10 mouse cellular contexts compared by ENCODE assay signal in the genomic region with DNA sequence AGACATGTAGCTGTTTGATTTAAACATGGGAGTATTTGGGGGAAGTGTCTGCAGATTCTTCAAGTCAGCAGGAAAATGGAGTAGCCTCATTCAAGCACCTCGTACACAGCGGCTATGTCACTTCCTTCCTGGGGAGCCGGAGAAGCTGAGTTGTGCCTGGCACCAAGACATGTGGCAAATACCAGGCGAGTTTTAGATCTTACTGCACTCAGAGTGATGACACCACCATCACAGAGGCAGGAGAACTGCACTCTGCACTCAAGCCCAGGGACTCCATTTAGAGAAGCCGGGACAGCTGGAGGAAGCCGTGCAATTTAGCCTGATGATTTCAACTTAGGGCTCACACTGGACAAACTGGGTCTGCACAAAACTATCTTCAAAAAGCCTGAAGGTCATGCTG.
DNase-seq lines count a peak whose midpoint lies in the region; ATAC-seq and TF ChIP-seq lines count a peak whose summit lies in the region.
"Had no signal": no experiment of that assay in that cellular context is flagged by ENCODE, and none has a peak within 500 bp of the region (broad histone marks: within the 10 kb centered on the region; RNA-seq: fewer than 3 reads in every experiment).

No protein-coding gene starts in this region.

- peak; percentile 40 for DNase-seq in kidney, postnatal 0 days (ENCODE audit: low spot score)
- peak; percentile 9 for DNase-seq in gastrocnemius, postnatal 14 days
- no peak for DNase-seq in adrenal gland, postnatal 36 days
- no peak for DNase-seq in stomach, postnatal 0 days (ENCODE audit: low spot score)
- DNase-seq: adrenal gland, postnatal 25 days had no signal

- no peak overlapping the region for H3K9ac ChIP-seq in kidney, postnatal 0 days (ENCODE audit: low read depth, low read length)
- no peak overlapping the region for H3K9ac ChIP-seq in kidney, embryonic 15.5 days
- no peak overlapping the region for H3K9ac ChIP-seq in heart, embryonic 14.5 days (ENCODE audit: low read length)
- no peak overlapping the region for H3K9ac ChIP-seq in stomach, postnatal 0 days (ENCODE audit: low read length)
- H3K9ac ChIP-seq: hindbrain, embryonic 12.5 days had no signal

- H3K4me2 ChIP-seq in kidney, postnatal 0 days (ENCODE audit: low read length): no peak overlapping the region
- H3K4me2 ChIP-seq in kidney, embryonic 15.5 days: no peak overlapping the region
- H3K4me2 ChIP-seq in heart, embryonic 14.5 days (ENCODE audit: low read length): peak overlapping the region; percentile 31; the same call in 1 of the 2 replicates
- no peak overlapping the region for H3K4me2 ChIP-seq in stomach, postnatal 0 days (replicated peaks; ENCODE audit: low read depth)
- H3K4me2 ChIP-seq: hindbrain, embryonic 12.5 days had no signal

- H3K79me2 ChIP-seq in macrophage (ENCODE audit: inconsistent target): no peaks in the 10 kb centered on the region; the same call in 1 of the 2 replicates

- no peaks in the 10 kb centered on the region for H3K27me3 ChIP-seq in kidney, postnatal 0 days (ENCODE audit: insufficient read depth, low read length)
- H3K27me3 ChIP-seq in kidney, embryonic 15.5 days: no peaks in the 10 kb centered on the region
- H3K27me3 ChIP-seq in heart, embryonic 14.5 days (ENCODE audit: control insufficient read depth, insufficient read depth, low read length): no peaks in the 10 kb centered on the region
- no peaks in the 10 kb centered on the region for H3K27me3 ChIP-seq in stomach, postnatal 0 days (ENCODE audit: control insufficient read depth, insufficient read depth, low read length)
- H3K27me3 ChIP-seq: hindbrain, embryonic 12.5 days; megakaryocyte, embryonic 14.5 days had no signal

- ATAC-seq in kidney, postnatal 0 days (replicated peaks; ENCODE audit: low FRiP score, low read depth): no peak
- ATAC-seq in kidney, embryonic 15.5 days (replicated peaks; ENCODE audit: low FRiP score): no peak
- peak; percentile 78 for ATAC-seq in heart, embryonic 14.5 days (ENCODE audit: insufficient number of reproducible peaks, insufficient read depth, low FRiP score, low read depth)
- no peak for ATAC-seq in stomach, postnatal 0 days (ENCODE audit: low FRiP score, low TSS enrichment)

- 0 out of 2 replicates have a peak, but pooled peaks cover 12% of the 10 kb centered on the region for H3K4me1 ChIP-seq in kidney, postnatal 0 days (replicated peaks; ENCODE audit: insufficient read depth, low read length)
- H3K4me1 ChIP-seq in kidney, embryonic 15.5 days: peaks cover 13% of the 10 kb centered on the region
- peaks cover 8 to 22% of the 10 kb centered on the region in 2 experiments for H3K4me1 ChIP-seq in heart, embryonic 14.5 days (ENCODE audit: control insufficient read depth in 2 of 2, insufficient read depth in 2 of 2, low read length in 2 of 2)
- H3K4me1 ChIP-seq in stomach, postnatal 0 days (replicated peaks; ENCODE audit: control insufficient read depth, insufficient read depth): no peaks in the 10 kb centered on the region
- H3K4me1 ChIP-seq: hindbrain, embryonic 12.5 days; megakaryocyte, embryonic 14.5 days had no signal

- TF ChIP-seq CTCF in kidney, postnatal 0 days (IDR thresholded peaks at IDR 0.05; ENCODE audit: low read depth): no peak
- no peak for TF ChIP-seq CTCF in stomach, postnatal 0 days (IDR thresholded peaks at IDR 0.05; ENCODE audit: low read depth)

- WGBS in kidney, postnatal 0 days: 56% methylated on average over 6 of the region's 6 CpGs
- 77% methylated on average over 6 of the region's 6 CpGs for WGBS in kidney, embryonic 15.5 days
- WGBS in heart, embryonic 14.5 days: 17% methylated on average over 6 of the region's 6 CpGs
- WGBS in macrophage (ENCODE audit: missing documents): 19% methylated on average over 6 of the region's 6 CpGs
- 71% methylated on average over 6 of the region's 6 CpGs for WGBS in stomach, postnatal 0 days

- intact Hi-C loops in gastrocnemius, postnatal 14 days (cut with DNase I; ENCODE audit: low total_unique reads): no loop called here

- peaks cover 16% of the 10 kb centered on the region; the same call in 1 of the 2 replicates for H3K36me3 ChIP-seq in kidney, postnatal 0 days (ENCODE audit: insufficient read depth, low read length)
- peaks cover 46% of the 10 kb centered on the region for H3K36me3 ChIP-seq in kidney, embryonic 15.5 days
- H3K36me3 ChIP-seq in heart, embryonic 14.5 days (ENCODE audit: control insufficient read depth, insufficient read depth, low read length): peaks cover 23% of the 10 kb centered on the region
- peaks cover 6% of the 10 kb centered on the region; the same call in 1 of the 2 replicates for H3K36me3 ChIP-seq in macrophage (ENCODE audit: inconsistent target)
- H3K36me3 ChIP-seq in stomach, postnatal 0 days (ENCODE audit: control insufficient read depth, insufficient read depth, low read length): 0 out of 2 replicates have a peak, but pooled peaks cover 5% of the 10 kb centered on the region

- no peak overlapping the region for H3K27ac ChIP-seq in kidney, postnatal 0 days
- H3K27ac ChIP-seq in kidney, embryonic 15.5 days: no peak overlapping the region
- H3K27ac ChIP-seq in heart, embryonic 14.5 days (replicated peaks in 1 of 2; ENCODE audit: control insufficient read depth in 1 of 2, insufficient read depth in 1 of 2, low read depth in 2 of 2, low read length in 2 of 2): peak overlapping the region; percentile 57 to 72
- H3K27ac ChIP-seq in macrophage: peak overlapping the region; percentile 74
- H3K27ac ChIP-seq in stomach, postnatal 0 days (replicated peaks): no peak overlapping the region
- H3K27ac ChIP-seq: hindbrain, embryonic 12.5 days had no signal

- TF ChIP-seq EP300 in stomach, postnatal 0 days (optimal IDR thresholded peaks at IDR 0.05): no peak

- no peak overlapping the region for H3K4me3 ChIP-seq in kidney, postnatal 0 days (replicated peaks; ENCODE audit: low read depth, low read length)
- H3K4me3 ChIP-seq in kidney, embryonic 15.5 days (replicated peaks): no peak overlapping the region
- no peak overlapping the region for H3K4me3 ChIP-seq in heart, embryonic 14.5 days (ENCODE audit: control insufficient read depth in 1 of 2, insufficient read depth in 1 of 2, low read depth in 1 of 2, low read length in 2 of 2)
- H3K4me3 ChIP-seq in macrophage (ENCODE audit: inconsistent target): no peak overlapping the region
- H3K4me3 ChIP-seq in stomach, postnatal 0 days (ENCODE audit: low read depth, low read length): no peak overlapping the region
- H3K4me3 ChIP-seq: hindbrain, embryonic 12.5 days; megakaryocyte, embryonic 14.5 days had no signal

- H3K9me3 ChIP-seq in kidney, postnatal 0 days (replicated peaks; ENCODE audit: low read length): no peaks in the 10 kb centered on the region
- H3K9me3 ChIP-seq in kidney, embryonic 15.5 days (replicated peaks): no peaks in the 10 kb centered on the region
- H3K9me3 ChIP-seq in heart, embryonic 14.5 days (ENCODE audit: control insufficient read depth, low read length): no peaks in the 10 kb centered on the region
- H3K9me3 ChIP-seq in stomach, postnatal 0 days (ENCODE audit: control insufficient read depth, low read length): no peaks in the 10 kb centered on the region
- H3K9me3 ChIP-seq: hindbrain, embryonic 12.5 days had no signal

Comparison
In these comparisons a context has a peak if more than half of its experiments do, and no peak if none do; other contexts are left out.
1. DNase-seq: peak in kidney, postnatal 0 days (single experiment) and gastrocnemius, postnatal 14 days (single experiment); none in adrenal gland, postnatal 36 days (0 of 2) and stomach, postnatal 0 days (single experiment).
2. H3K27ac ChIP-seq: peak in heart, embryonic 14.5 days (2 of 2) and macrophage (single experiment); none in kidney, postnatal 0 days (single experiment), kidney, embryonic 15.5 days (single experiment) and stomach, postnatal 0 days (single experiment).